Mouse (Mus musculus): ENCODE measurements around the gene Rps6ka2.

DNA sequence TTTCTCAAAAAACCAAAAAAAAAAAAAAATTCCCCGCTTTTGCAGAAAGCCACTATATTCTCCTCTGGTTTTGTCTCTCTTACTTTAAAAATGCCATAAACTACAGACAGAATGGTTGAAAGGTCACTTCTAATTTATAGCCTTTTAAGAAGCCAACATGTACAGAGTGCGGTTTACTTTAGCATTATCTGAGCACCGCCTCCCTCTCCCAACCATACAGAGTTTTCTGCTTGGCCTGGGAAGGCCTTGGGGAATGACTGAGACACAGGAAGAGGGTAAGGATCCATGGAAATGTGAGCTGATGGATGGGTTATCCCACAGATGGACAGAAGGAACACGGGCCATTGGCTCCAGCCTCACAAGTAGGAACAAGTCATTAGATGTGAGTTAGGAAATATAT, 92.7 kb downstream of the Rps6ka2 start:
- TF ChIP-seq CTCF (IDR thresholded peaks at IDR 0.05; ENCODE audit: control insufficient read depth, insufficient read depth, insufficient read length), result no peak
- no peak for TF ChIP-seq CEBPB (IDR thresholded peaks at IDR 0.05; ENCODE audit: low read depth)
- TF ChIP-seq USF1 (IDR thresholded peaks at IDR 0.05; ENCODE audit: low read depth), result no peak
- no peak for TF ChIP-seq MAX (IDR thresholded peaks at IDR 0.05)
- no peak for TF ChIP-seq MYOG (IDR thresholded peaks at IDR 0.05; ENCODE audit: control insufficient read depth, extremely low read depth, insufficient read length)
- no peak for TF ChIP-seq FOSL1 (IDR thresholded peaks at IDR 0.05; ENCODE audit: insufficient read depth, low read length, poor library complexity, severe bottlenecking)

All from C2C12 (cell line).